Mouse (Mus musculus) kidney, postnatal 10 days (tissue): Measurements from ENCODE around the gene Vmn1r47.
"Not testable (repeated sequence)": the region's sequence is repeated elsewhere in the genome, so short reads cannot be mapped to it uniquely, and the experiment has no call there.

Experiments used
- DNase-seq: peaks from one replicate; pipeline ENCODE4 v3.0.0; 2021; ENCODE audit warnings: mixed read lengths

The Vmn1r47 gene

GRCm38 (mm10) chr6:90015847-90016246, at the start of gene Vmn1r47:
TSS of gene Vmn1r47 (plus strand) at chr6:90016147.
- not testable (repeated sequence) for DNase-seq

- DNase-seq = no peak
Measured at GRCm38 (mm10) chr6:89966341-89966740, 49.6 kb upstream of the Vmn1r47 start.

- DNase-seq = no peak
Measured at GRCm38 (mm10) chr6:89969013-89969412, 46.9 kb upstream of the Vmn1r47 start, which contains the start of gene Vmn1r46. TSS of gene Vmn1r46 (plus strand) at chr6:89969313.

GRCm38 (mm10) chr6:89985989-89986388, 30.0 kb upstream of the Vmn1r47 start:
- DNase-seq = no peak

- not testable (repeated sequence) for DNase-seq
Measured at GRCm38 (mm10) chr6:90036741-90037140, 20.8 kb downstream of the Vmn1r47 start, which contains the start of gene Vmn1r48. TSS of gene Vmn1r48 (minus strand) at chr6:90036841.
